Comparison of ENCODE assay signal across 27 mouse cellular contexts in the genomic region with DNA sequence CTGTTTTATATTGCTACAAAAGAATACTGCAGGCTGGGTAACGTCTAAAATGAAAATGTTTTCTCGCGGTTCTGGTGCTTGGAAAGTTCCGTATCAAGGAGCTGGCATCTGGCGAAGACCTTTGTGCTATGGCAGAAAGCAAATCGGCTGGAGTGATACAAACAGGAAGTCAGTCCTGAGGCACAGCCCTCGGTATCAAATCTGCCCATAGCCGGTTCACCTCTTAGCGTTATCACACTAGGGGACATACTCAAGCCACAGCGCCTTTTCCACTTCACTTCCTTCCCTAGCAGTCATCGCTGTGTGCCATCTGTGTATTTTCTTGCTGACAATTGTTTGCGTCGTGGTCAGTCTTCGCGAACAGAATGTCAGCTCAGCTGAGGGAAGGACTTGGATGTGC. TPM values are rescaled to one million over a fixed set of nuclear protein-coding genes. Genes with fewer than 3 reads are reported as not detected.
A peak's percentile ranks its signal among the peaks of the same experiment; 100 is the strongest.
DNase-seq lines count a peak whose midpoint lies in the region; ATAC-seq and TF ChIP-seq lines count a peak whose summit lies in the region.
"Had no signal": no experiment of that assay in that cellular context is flagged by ENCODE, and none has a peak within 500 bp of the region (broad histone marks: within the 10 kb centered on the region; RNA-seq: fewer than 3 reads in every experiment).

No protein-coding gene starts in this region.

- 45% methylated on average over 15 of the region's 15 CpGs for WGBS in heart, embryonic 10.5 days
- WGBS in heart, adult 2 months, result 31% methylated on average over 15 of the region's 15 CpGs
- 49% methylated on average over 15 of the region's 15 CpGs for WGBS in heart, postnatal 0 days
- WGBS in liver, embryonic 14.5 days (ENCODE audit: insufficient replicate concordance), result 23% methylated on average over 15 of the region's 15 CpGs
- 90% methylated on average over 15 of the region's 15 CpGs for WGBS in hindbrain, embryonic 11.5 days

- intact Hi-C loops in heart, adult 2 months (cut with DNase I), result no loop called here
- intact Hi-C loops in heart, postnatal 10 days (cut with DNase I), result no loop called here

- H3K4me1 ChIP-seq in heart, embryonic 10.5 days, result 0 out of 2 replicates have a peak, but pooled peaks cover 9% of the 10 kb centered on the region
- no peaks in the 10 kb centered on the region; the same call in 1 of the 2 replicates for H3K4me1 ChIP-seq in heart, adult 2 months (ENCODE audit: control insufficient read depth, insufficient read depth, low read length)
- H3K4me1 ChIP-seq in heart, postnatal 0 days (ENCODE audit: control insufficient read depth, insufficient read depth), result no peaks in the 10 kb centered on the region
- H3K4me1 ChIP-seq in liver, embryonic 14.5 days (replicated peaks; ENCODE audit: control insufficient read depth in 2 of 2, insufficient read depth in 2 of 2, low read length in 1 of 2), result peaks cover 6 to 13% of the 10 kb centered on the region in 2 experiments; a peak in 3 of 4 replicates
- no peaks in the 10 kb centered on the region for H3K4me1 ChIP-seq in hindbrain, embryonic 11.5 days (replicated peaks; ENCODE audit: control insufficient read depth, insufficient read depth, low read length)
- H3K4me1 ChIP-seq: limb, embryonic 10.5 days; midbrain, embryonic 12.5 days had no signal

- H3K9me3 ChIP-seq in heart, embryonic 10.5 days, result no peaks in the 10 kb centered on the region
- H3K9me3 ChIP-seq in heart, postnatal 0 days (replicated peaks; ENCODE audit: control insufficient read depth, low read length), result no peaks in the 10 kb centered on the region
- H3K9me3 ChIP-seq in liver, embryonic 14.5 days (ENCODE audit: control insufficient read depth, low read length), result no peaks in the 10 kb centered on the region
- no peaks in the 10 kb centered on the region for H3K9me3 ChIP-seq in hindbrain, embryonic 11.5 days (ENCODE audit: control insufficient read depth, low read length)
- H3K9me3 ChIP-seq: limb, embryonic 10.5 days; midbrain, embryonic 12.5 days had no signal

- H3K27me3 ChIP-seq in heart, embryonic 10.5 days (ENCODE audit: insufficient read depth, poor library complexity, severe bottlenecking), result no peaks in the 10 kb centered on the region
- H3K27me3 ChIP-seq in heart, adult 2 months (ENCODE audit: control insufficient read depth, insufficient read depth, low read length), result no peaks in the 10 kb centered on the region
- no peaks in the 10 kb centered on the region for H3K27me3 ChIP-seq in heart, postnatal 0 days (ENCODE audit: control insufficient read depth, insufficient read depth, low read length)
- no peaks in the 10 kb centered on the region for H3K27me3 ChIP-seq in liver, embryonic 14.5 days (ENCODE audit: control insufficient read depth, insufficient read depth, low read length)
- H3K27me3 ChIP-seq in hindbrain, embryonic 11.5 days (ENCODE audit: control insufficient read depth, insufficient read depth, low read length), result no peaks in the 10 kb centered on the region
- H3K27me3 ChIP-seq: midbrain, embryonic 12.5 days had no signal

- TF ChIP-seq EP300 in heart, adult 2 months (IDR thresholded peaks at IDR 0.05; ENCODE audit: insufficient read depth, low read depth, low read length), result no peak
- TF ChIP-seq EP300 in heart, postnatal 0 days (IDR thresholded peaks at IDR 0.05; ENCODE audit: low read depth), result no peak
- TF ChIP-seq EP300 in liver, embryonic 14.5 days (IDR thresholded peaks at IDR 0.05; ENCODE audit: low read depth), result no peak

- peak overlapping the region; percentile 40; the same call in 1 of the 2 replicates for H3K4me2 ChIP-seq in heart, postnatal 0 days (ENCODE audit: low read depth, low read length)
- H3K4me2 ChIP-seq in liver, embryonic 14.5 days (ENCODE audit: low read depth), result peak overlapping the region; percentile 26; the same call in 1 of the 2 replicates
- no peak overlapping the region for H3K4me2 ChIP-seq in hindbrain, embryonic 11.5 days (replicated peaks; ENCODE audit: low read depth, low read length)
- H3K4me2 ChIP-seq: hindbrain, embryonic 14.5 days; midbrain, embryonic 12.5 days had no signal

- H3K27ac ChIP-seq in heart, embryonic 10.5 days, result no peak overlapping the region
- no peak overlapping the region for H3K27ac ChIP-seq in heart, adult 2 months
- no peak overlapping the region for H3K27ac ChIP-seq in heart, postnatal 0 days (ENCODE audit: low read depth)
- no peak overlapping the region for H3K27ac ChIP-seq in liver, embryonic 14.5 days
- no peak overlapping the region for H3K27ac ChIP-seq in hindbrain, embryonic 11.5 days (ENCODE audit: low read depth, low read length)
- H3K27ac ChIP-seq: hindbrain, embryonic 14.5 days; left cerebral cortex, adult 2 months; limb, embryonic 10.5 days; macrophage; midbrain, embryonic 12.5 days had no signal

- TF ChIP-seq CTCF in heart, adult 2 months (IDR thresholded peaks at IDR 0.05), result no peak
- no peak for TF ChIP-seq CTCF in heart, postnatal 0 days (IDR thresholded peaks at IDR 0.05; ENCODE audit: low read depth)
- TF ChIP-seq CTCF in liver, embryonic 14.5 days (IDR thresholded peaks at IDR 0.05; ENCODE audit: low read depth), result no peak

- no peak for TF ChIP-seq POLR2A in heart, adult 2 months (IDR thresholded peaks at IDR 0.05; ENCODE audit: insufficient read depth, low read depth, low read length)

- H3K79me2 ChIP-seq in heart, adult 2 months (replicated peaks; ENCODE audit: control insufficient read depth, insufficient read depth, low read length), result no peaks in the 10 kb centered on the region

- no peak overlapping the region for H3K9ac ChIP-seq in heart, adult 2 months (ENCODE audit: low read depth, low read length)
- H3K9ac ChIP-seq in heart, postnatal 0 days (replicated peaks; ENCODE audit: low read depth, low read length), result no peak overlapping the region
- no peak overlapping the region for H3K9ac ChIP-seq in liver, embryonic 14.5 days (replicated peaks)
- no peak overlapping the region for H3K9ac ChIP-seq in hindbrain, embryonic 11.5 days (ENCODE audit: low read depth, low read length)
- H3K9ac ChIP-seq: hindbrain, embryonic 14.5 days; midbrain, embryonic 12.5 days had no signal

- ATAC-seq in heart, postnatal 0 days (ENCODE audit: insufficient read depth, low read depth), result no peak
- ATAC-seq in liver, embryonic 14.5 days (ENCODE audit: insufficient read depth), result no peak
- no peak for ATAC-seq in hindbrain, embryonic 11.5 days (ENCODE audit: low FRiP score)
- ATAC-seq: forebrain, embryonic 16.5 days had no signal

- DNase-seq in heart, embryonic 10.5 days (ENCODE audit: low spot score), result peak; percentile 78
- no peak for DNase-seq in heart, adult 2 months
- DNase-seq in heart, postnatal 0 days (ENCODE audit: low spot score), result no peak
- no peak for DNase-seq in heart, postnatal 10 days
- DNase-seq in liver, embryonic 14.5 days (ENCODE audit: low read depth in 3 of 3, low spot score in 3 of 3), result no peak
- DNase-seq in naive thymus-derived CD4-positive, alpha-beta T cell, adult 2 months (ENCODE audit: low read depth), result peak; percentile 23
- DNase-seq in c-Kit-positive CD71-positive TER-119-positive erythroid progenitor cells, embryonic 14.5 days (ENCODE audit: low spot score), result no peak
- DNase-seq in hindbrain, embryonic 11.5 days (ENCODE audit: low spot score), result no peak
- DNase-seq: adrenal gland, postnatal 25 days; cerebellum, adult 9-10 months; gastrocnemius, postnatal 14 days; kidney, adult 18-20 months; kidney, postnatal 10 days had no signal

- H3K4me3 ChIP-seq in heart, embryonic 10.5 days, result no peak overlapping the region
- no peak overlapping the region for H3K4me3 ChIP-seq in heart, adult 2 months
- no peak overlapping the region for H3K4me3 ChIP-seq in heart, postnatal 0 days (ENCODE audit: low read depth, low read length)
- H3K4me3 ChIP-seq in liver, embryonic 14.5 days (ENCODE audit: insufficient read depth in 1 of 2, low read depth in 2 of 2, low read length in 2 of 2), result peak overlapping the region in 1 of 2 experiments; percentile 17; a peak in 1 of 4 replicates
- no peak overlapping the region for H3K4me3 ChIP-seq in hindbrain, embryonic 11.5 days (ENCODE audit: low read depth, low read length)
- H3K4me3 ChIP-seq: left cerebral cortex, adult 2 months; limb, embryonic 10.5 days; midbrain, embryonic 12.5 days had no signal

- H3K36me3 ChIP-seq in heart, embryonic 10.5 days, result no peaks in the 10 kb centered on the region
- H3K36me3 ChIP-seq in heart, adult 2 months (ENCODE audit: control insufficient read depth, insufficient read depth, low read length), result no peaks in the 10 kb centered on the region
- H3K36me3 ChIP-seq in heart, postnatal 0 days (replicated peaks; ENCODE audit: control insufficient read depth, insufficient read depth, low read length), result no peaks in the 10 kb centered on the region
- no peaks in the 10 kb centered on the region for H3K36me3 ChIP-seq in liver, embryonic 14.5 days (replicated peaks; ENCODE audit: control insufficient read depth, insufficient read depth, low read depth)
- H3K36me3 ChIP-seq in hindbrain, embryonic 11.5 days (ENCODE audit: control insufficient read depth, insufficient read depth, low read length), result no peaks in the 10 kb centered on the region
- H3K36me3 ChIP-seq: limb, embryonic 10.5 days; midbrain, embryonic 12.5 days had no signal

RNA-seq across cellular contexts. Expression of gene Gcm2, which starts 12.5 kb away (rescaled TPM):
- polyA plus RNA-seq in heart, embryonic 10.5 days (2016; fragmentation: Nextera tagmentation; extraction: Ambion mirVana), result 0.06 and 0.09 TPM in 2 replicates
- not detected for total RNA-seq in heart, adult 2 months (2021)
- not detected in 2 replicates for polyA plus RNA-seq in heart, adult 2 months (2012; rRNA removed)
- total RNA-seq in heart, postnatal 0 days (2014; rRNA removed; ENCODE audit: low replicate concordance), result not detected in 2 replicates
- not detected in 2 replicates for polyA plus RNA-seq in heart, postnatal 0 days (2015; fragmentation: Nextera tagmentation; extraction: Ambion mirVana)
- not detected for total RNA-seq in heart, postnatal 10 days (2021)
- not detected in 2 replicates for polyA plus RNA-seq in liver, embryonic 14.5 days (2012; rRNA removed)
- not detected in 2 replicates for polyA plus RNA-seq in liver, embryonic 14.5 days (2014; fragmentation: Nextera tagmentation; extraction: Ambion mirVana)
- 0.14 TPM in 1 of 2 replicates, not detected in the other for polyA plus RNA-seq in hindbrain, embryonic 11.5 days (2014; fragmentation: Nextera tagmentation; extraction: Ambion mirVana)
- total RNA-seq: adrenal gland, postnatal 25 days; gastrocnemius, postnatal 14 days; layer of hippocampus, postnatal 10 days; left cerebral cortex, adult 2 months; liver, adult 2 months; neutrophil, adult 5-6 weeks had no signal
- polyA plus RNA-seq: brain, embryonic 14.5 days; forebrain, embryonic 16.5 days; hindbrain, embryonic 14.5 days; limb, embryonic 10.5 days; liver, adult 2 months; lung, embryonic 16.5 days; macrophage; midbrain, embryonic 12.5 days; small intestine, adult 2 months; stomach, embryonic 16.5 days had no signal

RNA-seq across cellular contexts. Expression of gene Sycp2l, which starts 15.8 kb away (rescaled TPM):
- not detected in 2 replicates for polyA plus RNA-seq in heart, embryonic 10.5 days (2016; fragmentation: Nextera tagmentation; extraction: Ambion mirVana)
- total RNA-seq in heart, adult 2 months (2021), result not detected
- polyA plus RNA-seq in heart, adult 2 months (2012; rRNA removed), result not detected in 2 replicates
- total RNA-seq in heart, postnatal 0 days (2014; rRNA removed; ENCODE audit: low replicate concordance), result not detected in 2 replicates
- polyA plus RNA-seq in heart, postnatal 0 days (2015; fragmentation: Nextera tagmentation; extraction: Ambion mirVana), result not detected in 2 replicates
- total RNA-seq in heart, postnatal 10 days (2021), result not detected
- polyA plus RNA-seq in liver, embryonic 14.5 days (2012; rRNA removed), result not detected in 2 replicates
- not detected in 2 replicates for polyA plus RNA-seq in liver, embryonic 14.5 days (2014; fragmentation: Nextera tagmentation; extraction: Ambion mirVana)
- not detected in 2 replicates for polyA plus RNA-seq in hindbrain, embryonic 11.5 days (2014; fragmentation: Nextera tagmentation; extraction: Ambion mirVana)
- total RNA-seq: adrenal gland, postnatal 25 days; gastrocnemius, postnatal 14 days; left cerebral cortex, adult 2 months; liver, adult 2 months; neutrophil, adult 5-6 weeks had no signal
- polyA plus RNA-seq: brain, embryonic 14.5 days; forebrain, embryonic 16.5 days; hindbrain, embryonic 14.5 days; limb, embryonic 10.5 days; liver, adult 2 months; lung, embryonic 16.5 days; macrophage; midbrain, embryonic 12.5 days; small intestine, adult 2 months; thymus, postnatal 0 days had no signal

RNA-seq across cellular contexts. Expression of gene Mak, which starts 18.8 kb away (rescaled TPM):
- 0.43 and 0.53 TPM in 2 replicates for polyA plus RNA-seq in heart, embryonic 10.5 days (2016; fragmentation: Nextera tagmentation; extraction: Ambion mirVana)
- total RNA-seq in heart, adult 2 months (2021), result not detected
- 0.25 TPM in 1 of 2 replicates, not detected in the other for polyA plus RNA-seq in heart, adult 2 months (2012; rRNA removed)
- not detected in 2 replicates for total RNA-seq in heart, postnatal 0 days (2014; rRNA removed; ENCODE audit: low replicate concordance)
- polyA plus RNA-seq in heart, postnatal 0 days (2015; fragmentation: Nextera tagmentation; extraction: Ambion mirVana), result 0.05 and 0.14 TPM in 2 replicates
- not detected for total RNA-seq in heart, postnatal 10 days (2021)
- polyA plus RNA-seq in liver, embryonic 14.5 days (2012; rRNA removed), result 0.03 and 0.09 TPM in 2 replicates
- 0.11 and 0.27 TPM in 2 replicates for polyA plus RNA-seq in liver, embryonic 14.5 days (2014; fragmentation: Nextera tagmentation; extraction: Ambion mirVana)
- 1.5 and 1.6 TPM in 2 replicates for polyA plus RNA-seq in hindbrain, embryonic 11.5 days (2014; fragmentation: Nextera tagmentation; extraction: Ambion mirVana)
- total RNA-seq: adrenal gland, postnatal 25 days; gastrocnemius, postnatal 14 days; neutrophil, adult 5-6 weeks had no signal
- polyA plus RNA-seq: liver, adult 2 months; small intestine, adult 2 months had no signal

Comparison
In these comparisons a context has a peak if more than half of its experiments do, and no peak if none do; other contexts are left out.
1. DNase-seq: peak in heart, embryonic 10.5 days (single experiment) and naive thymus-derived CD4-positive, alpha-beta T cell, adult 2 months (single experiment); none in heart, adult 2 months (0 of 2), heart, postnatal 0 days (single experiment), heart, postnatal 10 days (0 of 2), liver, embryonic 14.5 days (0 of 3), c-Kit-positive CD71-positive TER-119-positive erythroid progenitor cells, embryonic 14.5 days (single experiment) and hindbrain, embryonic 11.5 days (single experiment).